Mouse (Mus musculus) left cerebral cortex, adult 18-20 months (tissue): ENCODE results near the gene Alox12b. TPM values are rescaled to one million over a fixed set of nuclear protein-coding genes. Genes with fewer than 3 reads are reported as not detected.

Experiments used
- DNase-seq, 2 experiments: peaks; one replicate each; pipeline ENCODE4 v3.0.0; 2021 to 2022; ENCODE audit warnings: low spot score in 2 of 2, mixed read lengths in 1 of 2
- total RNA-seq, 2 experiments: library from RNA; stranded (reverse); gene quantifications; 2 replicates each; pipeline ENCODE4 v1.2.3; 2021

The Alox12b gene
- total RNA-seq, 2 experiments from 2014 or later = 9.8 to 13.7 TPM

GRCm38 (mm10) chr11:69171626-69172025 lies 14.8 kb downstream of the Alox12b start:
- peak; percentile 57 to 64 for DNase-seq

- DNase-seq = no peak
Observed at GRCm38 (mm10) chr11:69172606-69173005, 15.8 kb downstream of the Alox12b start.

- no peak for DNase-seq
Observed at GRCm38 (mm10) chr11:69174722-69175121, 17.9 kb downstream of the Alox12b start.

- DNase-seq = no peak
Observed at GRCm38 (mm10) chr11:69178525-69178924, 21.7 kb downstream of the Alox12b start.

- no peak for DNase-seq
Observed at GRCm38 (mm10) chr11:69179512-69179911, 22.7 kb downstream of the Alox12b start.

GRCm38 (mm10) chr11:69180120-69180519 lies 23.3 kb downstream of the Alox12b start:
- no peak for DNase-seq

GRCm38 (mm10) chr11:69185031-69185430 lies 28.2 kb downstream of the Alox12b start:
- DNase-seq = no peak

- DNase-seq = no peak
Observed at GRCm38 (mm10) chr11:69185936-69186335, 29.1 kb downstream of the Alox12b start.

- peak; percentile 38 to 46 for DNase-seq
Observed at GRCm38 (mm10) chr11:69192840-69193239, 36.1 kb downstream of the Alox12b start.

GRCm38 (mm10) chr11:69196766-69197165 lies 40.0 kb downstream of the Alox12b start:
- no peak for DNase-seq

GRCm38 (mm10) chr11:69197194-69197593 lies 40.4 kb downstream of the Alox12b start:
- peak; percentile 16 to 24 for DNase-seq

GRCm38 (mm10) chr11:69197743-69198142 lies 41.0 kb downstream of the Alox12b start, which contains the start of gene Alox8:
Alox8 (minus strand) TSS chr11:69197843.
- DNase-seq = no peak

- DNase-seq = no peak
Observed at GRCm38 (mm10) chr11:69199251-69199650, 42.5 kb downstream of the Alox12b start.

GRCm38 (mm10) chr11:69200231-69200630 lies 43.4 kb downstream of the Alox12b start:
- no peak for DNase-seq

GRCm38 (mm10) chr11:69202469-69203230 lies 45.9 kb downstream of the Alox12b start:
- DNase-seq = no peak

GRCm38 (mm10) chr11:69211431-69211830 lies 54.6 kb downstream of the Alox12b start:
- peak; percentile 31 to 58 for DNase-seq

- no peak for DNase-seq
Observed at GRCm38 (mm10) chr11:69217411-69217810, 60.6 kb downstream of the Alox12b start.

GRCm38 (mm10) chr11:69218661-69219060 lies 61.9 kb downstream of the Alox12b start:
- DNase-seq = no peak

Other genes starting within 250 kb of the Alox12b start
- gene Odf4, start 229.9 kb upstream of the Alox12b start, total RNA-seq = not detected
- gene Arhgef15, start 199.5 kb upstream of the Alox12b start, total RNA-seq = 10 to 100 TPM; 20.4 to 24.0 TPM
- gene Slc25a35, start 188.9 kb upstream of the Alox12b start, total RNA-seq = 1 to 10 TPM; 5.6 to 6.7 TPM
- 10 to 100 TPM; 17.8 to 18.2 TPM for gene Rangrf, start 181.8 kb upstream of the Alox12b start, total RNA-seq
- 10 to 100 TPM; 26.1 to 26.2 TPM for gene Pfas, start 148.5 kb upstream of the Alox12b start, total RNA-seq
- 10 to 100 TPM; 37.8 to 46.0 TPM for gene Ctc1, start 141.1 kb upstream of the Alox12b start, total RNA-seq
- under 1 TPM in 1 of 2 experiments, not detected in 1; 0.30 TPM for gene Aurkb, start 111.3 kb upstream of the Alox12b start, total RNA-seq
- 10 to 100 TPM; 35.2 to 38.0 TPM for gene Borcs6, start 97.3 kb upstream of the Alox12b start, total RNA-seq
- 10 to 100 TPM; 23.6 to 26.8 TPM for gene Tmem107, start 86.2 kb upstream of the Alox12b start, total RNA-seq
- 1,000 to 10,000 TPM; 1,053 to 1,091 TPM for gene Vamp2, start 68.5 kb upstream of the Alox12b start, total RNA-seq
- 100 to 1,000 TPM; 129 to 133 TPM for gene Per1, start 61.8 kb upstream of the Alox12b start, total RNA-seq
- gene Hes7, start 36.6 kb upstream of the Alox12b start, total RNA-seq = under 1 TPM; 0.42 to 0.79 TPM
- gene 9130213A22Rik, start 34.4 kb upstream of the Alox12b start, total RNA-seq = under 1 TPM; 0.53 to 0.98 TPM
- 1 to 10 TPM; 4.4 to 6.8 TPM for gene Aloxe3, start 31.1 kb upstream of the Alox12b start, total RNA-seq
- 10 to 100 TPM; 10.2 to 11.7 TPM for gene Alox8, start 40.9 kb downstream of the Alox12b start, total RNA-seq
- 1 to 10 TPM; 1.2 TPM for gene Gucy2e, start 80.0 kb downstream of the Alox12b start, total RNA-seq
- 10 to 100 TPM; 15.2 to 25.0 TPM for gene Cntrob, start 166.8 kb downstream of the Alox12b start, total RNA-seq
- gene Trappc1, start 167.0 kb downstream of the Alox12b start, total RNA-seq = 10 to 100 TPM; 53.2 to 59.5 TPM
- 100 to 1,000 TPM in 1 of 2 experiments, 10 to 100 TPM in 1; 75.3 to 102 TPM for gene Kcnab3, start 169.3 kb downstream of the Alox12b start, total RNA-seq
- gene Rnf227, start 183.5 kb downstream of the Alox12b start, total RNA-seq = 100 to 1,000 TPM; 186 to 190 TPM
- gene Chd3, start 212.4 kb downstream of the Alox12b start, total RNA-seq = 100 to 1,000 TPM; 346 to 387 TPM
- gene Naa38, start 238.5 kb downstream of the Alox12b start, total RNA-seq = 100 to 1,000 TPM; 117 to 120 TPM
- gene Cyb5d1, start 238.6 kb downstream of the Alox12b start, total RNA-seq = 10 to 100 TPM; 42.7 to 48.1 TPM
- gene Tmem88, start 241.2 kb downstream of the Alox12b start, total RNA-seq = 1 to 10 TPM; 3.4 to 3.7 TPM